Comparison of ENCODE assay signal across 12 mouse cellular contexts in the genomic region with DNA sequence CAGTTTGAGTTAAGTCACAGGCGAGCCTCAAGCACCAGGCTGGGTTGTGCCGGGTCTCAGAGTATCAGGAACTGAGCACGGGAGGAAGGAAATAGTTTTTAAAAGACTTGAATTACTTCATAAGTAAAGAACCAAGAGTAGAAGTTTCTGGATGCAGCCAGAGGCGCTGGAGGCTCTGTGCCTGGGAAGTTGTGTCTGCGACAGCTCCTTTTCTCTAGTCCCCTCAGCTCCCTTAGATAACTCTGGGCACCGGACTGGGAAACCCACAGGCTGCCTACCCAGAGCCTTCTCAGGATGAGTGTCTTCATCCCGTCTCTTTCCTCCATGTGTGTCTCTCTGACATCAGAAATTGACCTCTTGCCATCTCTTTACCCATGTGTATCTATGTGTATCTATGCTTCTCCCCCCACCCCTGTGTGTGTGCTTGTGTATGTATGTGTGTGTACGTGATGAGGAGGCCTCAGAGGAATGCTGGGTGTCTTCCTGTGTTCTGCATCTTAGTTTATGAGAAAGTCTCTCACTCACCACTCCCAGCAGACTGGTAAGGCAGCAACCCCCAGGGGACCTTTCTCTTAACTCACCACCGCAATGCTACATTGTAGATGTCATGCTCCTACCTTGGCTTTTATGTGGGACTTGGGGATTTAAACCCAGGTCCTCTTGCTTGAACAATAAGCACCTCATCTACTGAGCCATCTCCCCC. TPM values are rescaled to one million over a fixed set of nuclear protein-coding genes. Genes with fewer than 3 reads are reported as not detected.
DNase-seq lines count a peak whose midpoint lies in the region; ATAC-seq lines count a peak whose summit lies in the region.
"Had no signal": no experiment of that assay in that cellular context is flagged by ENCODE, and none has a peak within 500 bp of the region (broad histone marks: within the 10 kb centered on the region; RNA-seq: fewer than 3 reads in every experiment).

No protein-coding gene starts in this region.

- no peak overlapping the region for H3K4me2 ChIP-seq in forebrain, embryonic 11.5 days (ENCODE audit: low read depth, low read length, severe bottlenecking)
- H3K4me2 ChIP-seq in limb, embryonic 15.5 days: no peak overlapping the region
- H3K4me2 ChIP-seq in liver, embryonic 16.5 days (ENCODE audit: low read depth, low read length): peak overlapping the region; percentile 26; the same call in 1 of the 2 replicates
- H3K4me2 ChIP-seq: hindbrain, embryonic 15.5 days; limb, embryonic 13.5 days had no signal

- peaks cover 4% of the 10 kb centered on the region; the same call in 1 of the 2 replicates for H3K36me3 ChIP-seq in forebrain, embryonic 10.5 days (replicated peaks)
- no peaks in the 10 kb centered on the region for H3K36me3 ChIP-seq in forebrain, embryonic 11.5 days (ENCODE audit: control insufficient read depth, insufficient read depth, low read length)
- no peaks in the 10 kb centered on the region for H3K36me3 ChIP-seq in limb, embryonic 15.5 days
- peaks cover 7% of the 10 kb centered on the region for H3K36me3 ChIP-seq in limb, embryonic 10.5 days
- H3K36me3 ChIP-seq in embryonic facial prominence, embryonic 10.5 days (replicated peaks): no peaks in the 10 kb centered on the region
- H3K36me3 ChIP-seq in liver, embryonic 16.5 days (ENCODE audit: control insufficient read depth, insufficient read depth): no peaks in the 10 kb centered on the region
- H3K36me3 ChIP-seq: hindbrain, embryonic 15.5 days; limb, embryonic 13.5 days had no signal

- no peak for DNase-seq in forebrain, embryonic 10.5 days (ENCODE audit: extremely low spot score, low spot score)
- DNase-seq in forebrain, embryonic 11.5 days (ENCODE audit: low spot score): no peak
- no peak for DNase-seq in limb, embryonic 10.5 days (ENCODE audit: low spot score)
- DNase-seq in embryonic facial prominence, embryonic 10.5 days (ENCODE audit: low spot score): no peak
- DNase-seq in cerebellum, adult 8-10 months: no peak
- DNase-seq in cerebellum, adult 11-12 months: no peak
- DNase-seq: right cerebral cortex, postnatal 25 days had no signal

- H3K9ac ChIP-seq in forebrain, embryonic 11.5 days (ENCODE audit: low read length): no peak overlapping the region
- no peak overlapping the region for H3K9ac ChIP-seq in limb, embryonic 15.5 days
- peak overlapping the region; percentile 20; the same call in 1 of the 2 replicates for H3K9ac ChIP-seq in liver, embryonic 16.5 days (ENCODE audit: low read depth, low read length)
- H3K9ac ChIP-seq: hindbrain, embryonic 15.5 days; limb, embryonic 13.5 days had no signal

- H3K4me3 ChIP-seq in forebrain, embryonic 10.5 days: no peak overlapping the region
- H3K4me3 ChIP-seq in forebrain, embryonic 11.5 days (ENCODE audit: low read depth, low read length): no peak overlapping the region
- H3K4me3 ChIP-seq in limb, embryonic 15.5 days: no peak overlapping the region
- H3K4me3 ChIP-seq in limb, embryonic 10.5 days: no peak overlapping the region
- H3K4me3 ChIP-seq in embryonic facial prominence, embryonic 10.5 days: no peak overlapping the region
- no peak overlapping the region; the same call in 1 of the 2 replicates for H3K4me3 ChIP-seq in liver, embryonic 16.5 days (ENCODE audit: low read depth, low read length)
- H3K4me3 ChIP-seq: hindbrain, embryonic 15.5 days; limb, embryonic 13.5 days had no signal

- H3K9me3 ChIP-seq in forebrain, embryonic 10.5 days: no peaks in the 10 kb centered on the region
- no peaks in the 10 kb centered on the region for H3K9me3 ChIP-seq in forebrain, embryonic 11.5 days (ENCODE audit: control insufficient read depth, low read length)
- H3K9me3 ChIP-seq in limb, embryonic 15.5 days: no peaks in the 10 kb centered on the region
- H3K9me3 ChIP-seq in limb, embryonic 10.5 days (replicated peaks): no peaks in the 10 kb centered on the region
- H3K9me3 ChIP-seq in embryonic facial prominence, embryonic 10.5 days: no peaks in the 10 kb centered on the region
- no peaks in the 10 kb centered on the region for H3K9me3 ChIP-seq in liver, embryonic 16.5 days (replicated peaks; ENCODE audit: control insufficient read depth, low read length)
- H3K9me3 ChIP-seq: hindbrain, embryonic 15.5 days; limb, embryonic 13.5 days had no signal

- ATAC-seq in forebrain, embryonic 11.5 days (replicated peaks; ENCODE audit: low FRiP score): no peak
- ATAC-seq in limb, embryonic 15.5 days (ENCODE audit: insufficient number of reproducible peaks, low FRiP score, low TSS enrichment, low read depth): no peak
- no peak for ATAC-seq in liver, embryonic 16.5 days (ENCODE audit: low read depth)
- ATAC-seq: activated CD4-positive, CD25-positive, alpha-beta regulatory T cell, adult 4 months had no signal

- peak overlapping the region; percentile 42 for H3K27ac ChIP-seq in forebrain, embryonic 10.5 days
- H3K27ac ChIP-seq in forebrain, embryonic 11.5 days (ENCODE audit: low read depth, low read length): no peak overlapping the region
- peak overlapping the region; percentile 5 for H3K27ac ChIP-seq in limb, embryonic 15.5 days
- H3K27ac ChIP-seq in limb, embryonic 10.5 days: no peak overlapping the region
- H3K27ac ChIP-seq in embryonic facial prominence, embryonic 10.5 days (replicated peaks): peak overlapping the region; percentile 57
- peak overlapping the region; percentile 73 for H3K27ac ChIP-seq in liver, embryonic 16.5 days (ENCODE audit: low read length)
- H3K27ac ChIP-seq: hindbrain, embryonic 15.5 days; limb, embryonic 13.5 days had no signal

- 76% methylated on average over 9 of the region's 9 CpGs for WGBS in forebrain, embryonic 10.5 days
- 84% methylated on average over 9 of the region's 9 CpGs for WGBS in forebrain, embryonic 11.5 days
- 65% methylated on average over 9 of the region's 9 CpGs for WGBS in limb, embryonic 15.5 days
- WGBS in limb, embryonic 10.5 days: 77% methylated on average over 9 of the region's 9 CpGs
- 69% methylated on average over 9 of the region's 9 CpGs for WGBS in embryonic facial prominence, embryonic 10.5 days
- 25% methylated on average over 9 of the region's 9 CpGs for WGBS in liver, embryonic 16.5 days (ENCODE audit: insufficient replicate concordance)

- no peaks in the 10 kb centered on the region for H3K27me3 ChIP-seq in forebrain, embryonic 10.5 days (ENCODE audit: poor library complexity, severe bottlenecking)
- H3K27me3 ChIP-seq in forebrain, embryonic 11.5 days (ENCODE audit: control insufficient read depth, insufficient read depth, low read length): no peaks in the 10 kb centered on the region
- H3K27me3 ChIP-seq in limb, embryonic 15.5 days: no peaks in the 10 kb centered on the region
- no peaks in the 10 kb centered on the region for H3K27me3 ChIP-seq in limb, embryonic 10.5 days (ENCODE audit: low read depth, poor library complexity, severe bottlenecking)
- no peaks in the 10 kb centered on the region for H3K27me3 ChIP-seq in embryonic facial prominence, embryonic 10.5 days (replicated peaks; ENCODE audit: low read depth, poor library complexity, severe bottlenecking)
- H3K27me3 ChIP-seq in liver, embryonic 16.5 days (ENCODE audit: control insufficient read depth, insufficient read depth, low read depth, low read length): no peaks in the 10 kb centered on the region
- H3K27me3 ChIP-seq: hindbrain, embryonic 15.5 days; limb, embryonic 13.5 days had no signal

- H3K4me1 ChIP-seq in forebrain, embryonic 10.5 days: peaks cover 78% of the 10 kb centered on the region
- peaks cover 3% of the 10 kb centered on the region; the same call in 1 of the 2 replicates for H3K4me1 ChIP-seq in forebrain, embryonic 11.5 days (replicated peaks; ENCODE audit: control insufficient read depth, insufficient read depth, low read length)
- H3K4me1 ChIP-seq in limb, embryonic 15.5 days: peaks cover 80% of the 10 kb centered on the region
- H3K4me1 ChIP-seq in limb, embryonic 10.5 days: peaks cover 57% of the 10 kb centered on the region
- H3K4me1 ChIP-seq in embryonic facial prominence, embryonic 10.5 days: peaks cover 69% of the 10 kb centered on the region
- peaks cover 96% of the 10 kb centered on the region for H3K4me1 ChIP-seq in liver, embryonic 16.5 days (ENCODE audit: control insufficient read depth, low read depth, low read length)

RNA-seq across cellular contexts. Expression of a gene that starts 6.4 kb away (rescaled TPM):
- polyA plus RNA-seq in forebrain, embryonic 10.5 days (2016; fragmentation: Nextera tagmentation; extraction: Ambion mirVana): 36.7 and 37.7 TPM in 2 replicates
- polyA plus RNA-seq in forebrain, embryonic 11.5 days (2014; fragmentation: Nextera tagmentation; extraction: Ambion mirVana): 30.9 and 34.3 TPM in 2 replicates
- polyA plus RNA-seq in limb, embryonic 15.5 days (2015; fragmentation: Nextera tagmentation; extraction: Ambion mirVana): 51.2 and 54.7 TPM in 2 replicates
- polyA plus RNA-seq in limb, embryonic 10.5 days (2016; fragmentation: Nextera tagmentation; extraction: Ambion mirVana): 37.5 and 38.0 TPM in 2 replicates
- 34.0 and 35.9 TPM in 2 replicates for polyA plus RNA-seq in embryonic facial prominence, embryonic 10.5 days (2016; fragmentation: Nextera tagmentation; extraction: Ambion mirVana)
- polyA plus RNA-seq in liver, embryonic 16.5 days (2015; fragmentation: Nextera tagmentation; extraction: Ambion mirVana): 38.5 and 38.8 TPM in 2 replicates

RNA-seq across cellular contexts. Expression of a gene that starts 27.3 kb away (rescaled TPM):
- polyA plus RNA-seq in forebrain, embryonic 10.5 days (2016; fragmentation: Nextera tagmentation; extraction: Ambion mirVana): 0.30 TPM in 1 of 2 replicates, not detected in the other
- polyA plus RNA-seq in forebrain, embryonic 11.5 days (2014; fragmentation: Nextera tagmentation; extraction: Ambion mirVana): 0.48 and 0.73 TPM in 2 replicates
- 2.6 and 3.6 TPM in 2 replicates for polyA plus RNA-seq in limb, embryonic 15.5 days (2015; fragmentation: Nextera tagmentation; extraction: Ambion mirVana)
- not detected in 2 replicates for polyA plus RNA-seq in limb, embryonic 10.5 days (2016; fragmentation: Nextera tagmentation; extraction: Ambion mirVana)
- 0.20 and 0.80 TPM in 2 replicates for polyA plus RNA-seq in embryonic facial prominence, embryonic 10.5 days (2016; fragmentation: Nextera tagmentation; extraction: Ambion mirVana)
- polyA plus RNA-seq in liver, embryonic 16.5 days (2015; fragmentation: Nextera tagmentation; extraction: Ambion mirVana): 0.28 and 0.32 TPM in 2 replicates
- polyA plus RNA-seq: activated CD4-positive, CD25-positive, alpha-beta regulatory T cell, adult 4 months had no signal

RNA-seq across cellular contexts. Expression of a gene that starts 30.6 kb away (rescaled TPM):
- 0.48 TPM in 1 of 2 replicates, not detected in the other for polyA plus RNA-seq in forebrain, embryonic 10.5 days (2016; fragmentation: Nextera tagmentation; extraction: Ambion mirVana)
- 0.48 and 1.1 TPM in 2 replicates for polyA plus RNA-seq in forebrain, embryonic 11.5 days (2014; fragmentation: Nextera tagmentation; extraction: Ambion mirVana)
- polyA plus RNA-seq in limb, embryonic 15.5 days (2015; fragmentation: Nextera tagmentation; extraction: Ambion mirVana): 1.5 and 1.6 TPM in 2 replicates
- 0.34 and 0.46 TPM in 2 replicates for polyA plus RNA-seq in limb, embryonic 10.5 days (2016; fragmentation: Nextera tagmentation; extraction: Ambion mirVana)
- polyA plus RNA-seq in embryonic facial prominence, embryonic 10.5 days (2016; fragmentation: Nextera tagmentation; extraction: Ambion mirVana): 0.35 and 0.69 TPM in 2 replicates
- 0.49 and 0.67 TPM in 2 replicates for polyA plus RNA-seq in liver, embryonic 16.5 days (2015; fragmentation: Nextera tagmentation; extraction: Ambion mirVana)
- polyA plus RNA-seq: activated CD4-positive, CD25-positive, alpha-beta regulatory T cell, adult 4 months had no signal

RNA-seq across cellular contexts. Expression of a gene that starts 43.2 kb away (rescaled TPM):
- 41.7 and 42.0 TPM in 2 replicates for polyA plus RNA-seq in forebrain, embryonic 10.5 days (2016; fragmentation: Nextera tagmentation; extraction: Ambion mirVana)
- polyA plus RNA-seq in forebrain, embryonic 11.5 days (2014; fragmentation: Nextera tagmentation; extraction: Ambion mirVana): 32.5 and 33.7 TPM in 2 replicates
- 28.3 and 28.7 TPM in 2 replicates for polyA plus RNA-seq in limb, embryonic 15.5 days (2015; fragmentation: Nextera tagmentation; extraction: Ambion mirVana)
- 43.5 and 44.4 TPM in 2 replicates for polyA plus RNA-seq in limb, embryonic 10.5 days (2016; fragmentation: Nextera tagmentation; extraction: Ambion mirVana)
- 41.3 and 42.5 TPM in 2 replicates for polyA plus RNA-seq in embryonic facial prominence, embryonic 10.5 days (2016; fragmentation: Nextera tagmentation; extraction: Ambion mirVana)
- polyA plus RNA-seq in liver, embryonic 16.5 days (2015; fragmentation: Nextera tagmentation; extraction: Ambion mirVana): 11.8 and 12.6 TPM in 2 replicates

RNA-seq across cellular contexts. Expression of a gene that starts 59.9 kb away (rescaled TPM):
- 47.2 and 48.9 TPM in 2 replicates for polyA plus RNA-seq in forebrain, embryonic 10.5 days (2016; fragmentation: Nextera tagmentation; extraction: Ambion mirVana)
- polyA plus RNA-seq in forebrain, embryonic 11.5 days (2014; fragmentation: Nextera tagmentation; extraction: Ambion mirVana): 46.1 and 52.2 TPM in 2 replicates
- 32.6 and 37.8 TPM in 2 replicates for polyA plus RNA-seq in limb, embryonic 15.5 days (2015; fragmentation: Nextera tagmentation; extraction: Ambion mirVana)
- 56.2 and 59.2 TPM in 2 replicates for polyA plus RNA-seq in limb, embryonic 10.5 days (2016; fragmentation: Nextera tagmentation; extraction: Ambion mirVana)
- 48.2 and 51.6 TPM in 2 replicates for polyA plus RNA-seq in embryonic facial prominence, embryonic 10.5 days (2016; fragmentation: Nextera tagmentation; extraction: Ambion mirVana)
- polyA plus RNA-seq in liver, embryonic 16.5 days (2015; fragmentation: Nextera tagmentation; extraction: Ambion mirVana): 12.6 and 12.9 TPM in 2 replicates

Comparison
In these comparisons a context has a peak if more than half of its experiments do, and no peak if none do; other contexts are left out.
1. H3K27ac ChIP-seq: peak in forebrain, embryonic 10.5 days (single experiment), limb, embryonic 15.5 days (single experiment), embryonic facial prominence, embryonic 10.5 days (single experiment) and liver, embryonic 16.5 days (single experiment); none in forebrain, embryonic 11.5 days (single experiment) and limb, embryonic 10.5 days (single experiment).